Mouse (Mus musculus): ENCODE results near the gene Sarnp. TPM values are rescaled to one million over a fixed set of nuclear protein-coding genes. Genes with fewer than 3 reads are reported as not detected.

The Sarnp gene
- polyA plus RNA-seq, 1 experiment from 2014 or later: 214 TPM

GRCm38 (mm10) chr10:128801981-128802495 is 15.1 kb upstream of the Sarnp start:
- no peak for ATAC-seq (ENCODE audit: borderline replicate concordance, extremely low read depth, low FRiP score, low TSS enrichment)
- H3K4me3 ChIP-seq: no peak overlapping the region
- H3K4me2 ChIP-seq: peak overlapping the region; percentile 88; the same call in 1 of the 2 replicates
- H3K9me3 ChIP-seq: no peaks in the 10 kb centered on the region
- peaks cover 19% of the 10 kb centered on the region; the same call in 1 of the 2 replicates for H3K36me3 ChIP-seq
- no peak overlapping the region for H3K27ac ChIP-seq
- peaks cover 25% of the 10 kb centered on the region for H3K4me1 ChIP-seq
- H3K27me3 ChIP-seq: no peaks in the 10 kb centered on the region
- no peak overlapping the region for H3K9ac ChIP-seq
- WGBS: 91% methylated on average over 16 of the region's 16 CpGs

GRCm38 (mm10) chr10:128802956-128803355 is 14.2 kb upstream of the Sarnp start:
- Histone ChIP-seq H3K4me1 (peaks cover 35% of the 10 kb centered on the region), H3K4me3 (peak overlapping the region; percentile 89), H3K36me3 (peaks cover 20% of the 10 kb centered on the region; the same call in 1 of the 2 replicates), H3K4me2 (peak overlapping the region; percentile 88), H3K9me3 (no peaks in the 10 kb centered on the region), H3K27ac (peak overlapping the region; percentile 99), H3K27me3 (no peaks in the 10 kb centered on the region), H3K9ac (peak overlapping the region; percentile 90; the same call in 1 of the 2 replicates)
- no peak for ATAC-seq (ENCODE audit: borderline replicate concordance, extremely low read depth, low FRiP score, low TSS enrichment)
- 61% methylated on average over 4 of the region's 4 CpGs for WGBS

- Histone ChIP-seq H3K4me2 (peak overlapping the region; percentile 88), H3K4me3 (peak overlapping the region; percentile 89), H3K9ac (peak overlapping the region; percentile 90), H3K36me3 (peaks cover 23% of the 10 kb centered on the region; the same call in 1 of the 2 replicates), H3K27me3 (no peaks in the 10 kb centered on the region), H3K4me1 (peaks cover 39% of the 10 kb centered on the region), H3K27ac (peak overlapping the region; percentile 99), H3K9me3 (no peaks in the 10 kb centered on the region)
- 8% methylated on average over 6 of the region's 6 CpGs for WGBS
- no peak for ATAC-seq (ENCODE audit: borderline replicate concordance, extremely low read depth, low FRiP score, low TSS enrichment)
These were observed 13.8 kb upstream of the Sarnp start for GRCm38 (mm10) chr10:128803361-128803760.

GRCm38 (mm10) chr10:128803771-128804270 is 13.3 kb upstream of the Sarnp start, which contains the start of gene Dnajc14:
Gene Dnajc14 (plus strand): TSS chr10:128804062.
- peak; percentile 2 for ATAC-seq (ENCODE audit: borderline replicate concordance, extremely low read depth, low FRiP score, low TSS enrichment)
- H3K27ac ChIP-seq: peak within 1 kb of the TSS; percentile 99
- H3K9ac ChIP-seq: peak within 1 kb of the TSS; percentile 90
- under 1% methylated on average over 14 of the region's 14 CpGs for WGBS
- no peaks in the 10 kb centered on the region for H3K9me3 ChIP-seq
- peak within 1 kb of the TSS; percentile 88 for H3K4me2 ChIP-seq
- no peaks in the 10 kb centered on the region for H3K27me3 ChIP-seq
- peaks cover 26% of the 10 kb centered on the region for H3K36me3 ChIP-seq
- H3K4me1 ChIP-seq: peaks cover 43% of the 10 kb centered on the region
- peak within 1 kb of the TSS; percentile 89 for H3K4me3 ChIP-seq

DNA sequence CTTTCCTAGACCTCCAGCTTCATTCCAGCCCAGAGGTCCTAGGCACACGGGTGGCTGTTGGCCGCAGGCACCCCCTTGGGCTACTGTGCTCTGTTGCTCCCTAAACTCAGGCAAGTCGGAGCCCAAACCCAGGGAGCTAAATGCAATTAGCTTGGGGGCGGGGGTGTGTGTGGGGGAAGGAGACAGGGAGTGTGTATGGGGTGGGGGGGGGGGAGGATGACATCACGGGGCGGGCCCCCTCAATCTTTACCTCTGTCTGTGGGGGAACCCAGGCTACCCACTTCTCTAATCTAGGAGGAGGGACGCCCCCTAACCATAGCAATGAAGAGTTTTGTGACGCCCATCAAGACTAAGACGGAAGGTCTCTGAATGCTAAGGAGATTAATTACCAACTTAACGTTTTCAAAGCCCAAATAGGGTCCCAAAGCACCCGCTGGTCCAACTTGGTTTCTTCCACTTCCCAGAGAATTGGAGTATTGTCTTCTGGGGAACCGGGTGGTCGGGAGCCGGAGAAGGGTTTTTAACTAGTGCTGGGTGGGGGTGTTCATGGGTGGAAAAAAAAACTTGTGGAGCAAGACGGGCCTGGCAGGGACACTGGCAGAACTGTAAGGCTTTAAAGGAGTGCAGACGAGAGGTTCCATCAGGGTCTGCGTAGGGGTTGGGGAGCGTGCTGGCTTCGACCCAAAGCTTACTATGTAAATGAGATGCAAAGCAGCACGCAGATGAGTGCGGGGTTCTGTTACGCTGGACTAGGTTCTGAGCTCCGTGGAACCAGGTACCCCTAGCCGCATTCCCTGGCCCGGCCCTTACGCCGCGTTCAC is 12.7 kb upstream of the Sarnp start, which contains the start of gene Tmem198b:
TSS of gene Tmem198b (minus strand) at position 100 of the 821 bp plus-strand sequence.
- peak within 1 kb of the TSS; percentile 88 for H3K4me2 ChIP-seq
- H3K9me3 ChIP-seq: no peaks in the 10 kb centered on the region
- H3K4me3 ChIP-seq: peak within 1 kb of the TSS; percentile 89
- peak within 1 kb of the TSS; percentile 90 for H3K9ac ChIP-seq
- under 1% methylated on average over 27 of the region's 28 CpGs for WGBS
- H3K4me1 ChIP-seq: peaks cover 50% of the 10 kb centered on the region
- H3K36me3 ChIP-seq: peaks cover 24% of the 10 kb centered on the region
- no peaks in the 10 kb centered on the region for H3K27me3 ChIP-seq
- H3K27ac ChIP-seq: peak within 1 kb of the TSS; percentile 99
- peak; percentile 62 for ATAC-seq (ENCODE audit: borderline replicate concordance, extremely low read depth, low FRiP score, low TSS enrichment)

GRCm38 (mm10) chr10:128805092-128806000 is 11.8 kb upstream of the Sarnp start:
- WGBS: under 1% methylated on average over 69 of the region's 70 CpGs
- ATAC-seq (ENCODE audit: borderline replicate concordance, extremely low read depth, low FRiP score, low TSS enrichment): peak; percentile 94
- peaks cover 53% of the 10 kb centered on the region for H3K4me1 ChIP-seq

GRCm38 (mm10) chr10:128806086-128806485 is 11.0 kb upstream of the Sarnp start:
- Histone ChIP-seq H3K4me1 (peaks cover 53% of the 10 kb centered on the region), H3K4me2 (peak overlapping the region; percentile 88), H3K9me3 (no peaks in the 10 kb centered on the region), H3K27me3 (no peaks in the 10 kb centered on the region), H3K4me3 (peak overlapping the region; percentile 89), H3K36me3 (peaks cover 15% of the 10 kb centered on the region), H3K9ac (peak overlapping the region; percentile 54), H3K27ac (peak overlapping the region; percentile 99; the same call in 1 of the 2 replicates)
- 40% methylated on average over 6 of the region's 6 CpGs for WGBS
- ATAC-seq (ENCODE audit: borderline replicate concordance, extremely low read depth, low FRiP score, low TSS enrichment): no peak

More at GRCm38 (mm10) chr10:128805092-128806000, 11.8 kb upstream of the Sarnp start:
- peak overlapping the region; percentile 90 for H3K9ac ChIP-seq
- H3K4me3 ChIP-seq: peak overlapping the region; percentile 89
- peaks cover 21% of the 10 kb centered on the region for H3K36me3 ChIP-seq
- H3K9me3 ChIP-seq: no peaks in the 10 kb centered on the region
- H3K27ac ChIP-seq: peak overlapping the region; percentile 99
- no peaks in the 10 kb centered on the region for H3K27me3 ChIP-seq
- peak overlapping the region; percentile 88 for H3K4me2 ChIP-seq

GRCm38 (mm10) chr10:128807018-128807417 is 10.1 kb upstream of the Sarnp start:
- Histone ChIP-seq H3K4me2 (peak overlapping the region; percentile 88), H3K9me3 (no peaks in the 10 kb centered on the region), H3K36me3 (peaks cover 13% of the 10 kb centered on the region), H3K9ac (peak overlapping the region; percentile 54), H3K4me3 (peak overlapping the region; percentile 89), H3K27ac (no peak overlapping the region), H3K4me1 (peaks cover 53% of the 10 kb centered on the region), H3K27me3 (no peaks in the 10 kb centered on the region)
- 86% methylated on average over 8 of the region's 8 CpGs for WGBS
- ATAC-seq (ENCODE audit: borderline replicate concordance, extremely low read depth, low FRiP score, low TSS enrichment): no peak

GRCm38 (mm10) chr10:128820217-128820616 is 3.1 kb downstream of the Sarnp start:
- Histone ChIP-seq H3K4me3 (no peak overlapping the region; the same call in 1 of the 2 replicates), H3K27ac (no peak overlapping the region)
- WGBS: 82% methylated on average over 4 of the region's 4 CpGs

GRCm38 (mm10) chr10:128821358-128822056 is 4.4 kb downstream of the Sarnp start, which contains the start of gene Ormdl2:
Gene Ormdl2 (minus strand): TSS chr10:128821645.
- peak; percentile 100 for ATAC-seq (ENCODE audit: borderline replicate concordance, extremely low read depth, low FRiP score, low TSS enrichment)
- peaks cover 39% of the 10 kb centered on the region for H3K36me3 ChIP-seq
- H3K9ac ChIP-seq: peak within 1 kb of the TSS; percentile 79
- under 1% methylated on average over 46 of the region's 46 CpGs for WGBS
- peak within 1 kb of the TSS; percentile 67 for H3K4me2 ChIP-seq
- H3K4me3 ChIP-seq: peak within 1 kb of the TSS; percentile 70
- H3K27me3 ChIP-seq: no peaks in the 10 kb centered on the region
- peaks cover 16% of the 10 kb centered on the region for H3K4me1 ChIP-seq
- no peaks in the 10 kb centered on the region for H3K9me3 ChIP-seq
- 0 out of 2 replicates have a peak within 1 kb of the TSS, but pooled peaks have one; percentile 25 for H3K27ac ChIP-seq

More at GRCm38 (mm10) chr10:128820217-128820616, 3.1 kb downstream of the Sarnp start:
- no peak for ATAC-seq (ENCODE audit: borderline replicate concordance, extremely low read depth, low FRiP score, low TSS enrichment)
- Histone ChIP-seq H3K9ac (no peak overlapping the region), H3K4me1 (peaks cover 16% of the 10 kb centered on the region), H3K9me3 (no peaks in the 10 kb centered on the region), H3K36me3 (peaks cover 46% of the 10 kb centered on the region), H3K4me2 (peak overlapping the region; percentile 67; the same call in 1 of the 2 replicates), H3K27me3 (no peaks in the 10 kb centered on the region)

All from lung, embryonic 15.5 days (tissue).